Mouse (Mus musculus): Measurements from ENCODE around the gene Atf1. TPM values are rescaled to one million over a fixed set of nuclear protein-coding genes. Genes with fewer than 3 reads are reported as not detected.

Gene Atf1
- polyA plus RNA-seq, 1 experiment from 2014 or later, result 31.8 TPM

DNA sequence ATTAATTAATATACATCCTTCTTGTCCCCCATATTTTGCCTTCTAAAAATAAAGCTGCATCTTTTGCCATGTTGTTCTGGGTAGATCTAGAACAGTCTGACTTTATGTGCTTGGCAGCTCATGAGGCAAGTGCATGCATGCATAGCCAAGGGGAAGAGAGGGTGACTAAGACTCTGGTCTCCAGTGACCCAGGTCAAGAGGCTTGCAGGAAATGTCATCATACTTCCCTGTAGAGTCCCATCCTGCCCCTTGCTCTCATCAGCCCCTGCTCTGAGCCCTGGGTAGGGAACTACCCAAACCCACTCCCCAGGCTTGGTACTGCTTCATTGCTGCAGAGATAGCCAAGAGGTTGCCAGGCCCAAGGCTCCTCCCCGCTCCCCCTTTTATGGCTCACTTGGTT, 23.0 kb upstream of the Atf1 start:
- Histone ChIP-seq H3K9ac (ENCODE audit: low read length) (no peak overlapping the region), H3K4me1 (ENCODE audit: control insufficient read depth, insufficient read depth, low read length) (no peaks in the 10 kb centered on the region), H3K4me2 (no peak overlapping the region), H3K27me3 (ENCODE audit: control insufficient read depth, insufficient read depth, low read length) (no peaks in the 10 kb centered on the region), H3K9me3 (ENCODE audit: control insufficient read depth, low read length) (no peaks in the 10 kb centered on the region), H3K36me3 (ENCODE audit: control insufficient read depth, insufficient read depth, low read length) (peaks cover 7% of the 10 kb centered on the region), H3K4me3 (ENCODE audit: low read depth, low read length) (no peak overlapping the region), H3K27ac (ENCODE audit: low read depth, low read length) (no peak overlapping the region)
- no peak for DNase-seq (ENCODE audit: low spot score, missing footprints)
- ATAC-seq (ENCODE audit: low FRiP score), result no peak
- WGBS, result 97% methylated on average over 1 of the region's 1 CpGs

DNA sequence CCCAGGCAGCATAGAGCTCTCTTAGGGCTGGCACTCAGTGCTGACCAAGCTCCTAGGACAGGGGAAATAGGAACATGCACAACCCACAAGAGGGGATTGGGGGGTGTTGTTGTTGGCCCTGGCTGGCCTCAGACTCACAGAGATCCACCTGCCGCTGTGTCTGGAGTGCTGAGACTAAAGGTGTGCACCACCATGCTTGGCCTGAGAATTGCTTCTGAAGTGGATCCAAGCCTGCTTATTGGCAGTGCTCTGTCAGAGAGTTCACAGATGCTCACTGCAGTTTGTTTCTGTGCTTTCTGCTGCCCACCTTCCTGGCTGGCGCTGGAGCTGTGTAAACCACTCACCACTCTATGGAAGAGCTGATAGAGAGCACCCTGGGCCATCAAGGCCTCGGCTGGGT, 17.6 kb upstream of the Atf1 start:
- Histone ChIP-seq H3K27ac (ENCODE audit: low read depth, low read length) (no peak overlapping the region), H3K4me1 (ENCODE audit: control insufficient read depth, insufficient read depth, low read length) (no peaks in the 10 kb centered on the region), H3K36me3 (ENCODE audit: control insufficient read depth, insufficient read depth, low read length) (peaks cover 31% of the 10 kb centered on the region), H3K9ac (ENCODE audit: low read length) (no peak overlapping the region), H3K27me3 (ENCODE audit: control insufficient read depth, insufficient read depth, low read length) (no peaks in the 10 kb centered on the region), H3K9me3 (ENCODE audit: control insufficient read depth, low read length) (no peaks in the 10 kb centered on the region), H3K4me2 (no peak overlapping the region), H3K4me3 (ENCODE audit: low read depth, low read length) (no peak overlapping the region)
- DNase-seq (ENCODE audit: low spot score, missing footprints), result no peak
- 96% methylated on average over 3 of the region's 3 CpGs for WGBS
- ATAC-seq (ENCODE audit: low FRiP score), result no peak

DNA sequence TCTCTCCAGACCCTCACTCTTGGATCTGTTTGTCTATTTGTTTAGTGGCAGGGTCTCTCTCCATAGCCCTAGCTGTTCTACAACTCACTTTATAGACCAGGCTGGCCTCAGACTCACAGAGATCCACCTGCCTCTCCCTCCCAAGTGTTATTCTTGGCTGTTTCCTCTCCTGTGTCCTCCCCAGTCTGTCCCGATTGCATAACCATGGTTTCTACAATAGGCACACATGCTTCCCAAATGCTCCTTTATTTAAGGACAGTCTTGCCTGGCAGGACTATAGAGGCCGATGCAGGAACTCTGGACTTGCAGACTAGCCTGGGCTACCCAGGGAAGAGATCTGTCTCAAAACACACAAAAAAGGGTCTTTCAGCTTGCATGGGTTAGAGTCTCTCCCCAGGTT, 14.3 kb upstream of the Atf1 start:
- H3K9me3 ChIP-seq (ENCODE audit: control insufficient read depth, low read length), result no peaks in the 10 kb centered on the region
- H3K36me3 ChIP-seq (ENCODE audit: control insufficient read depth, insufficient read depth, low read length), result peaks cover 26% of the 10 kb centered on the region
- H3K27me3 ChIP-seq (ENCODE audit: control insufficient read depth, insufficient read depth, low read length), result no peaks in the 10 kb centered on the region
- no peaks in the 10 kb centered on the region for H3K4me1 ChIP-seq (ENCODE audit: control insufficient read depth, insufficient read depth, low read length)
- ATAC-seq (ENCODE audit: low FRiP score) (no peak), DNase-seq (ENCODE audit: low spot score, missing footprints) (no peak)
- no peak overlapping the region for H3K4me2 ChIP-seq
- H3K4me3 ChIP-seq (ENCODE audit: low read depth, low read length), result no peak overlapping the region
- 86% methylated on average over 2 of the region's 2 CpGs for WGBS
- H3K27ac ChIP-seq (ENCODE audit: low read depth, low read length), result no peak overlapping the region
- no peak overlapping the region for H3K9ac ChIP-seq (ENCODE audit: low read length)

DNA sequence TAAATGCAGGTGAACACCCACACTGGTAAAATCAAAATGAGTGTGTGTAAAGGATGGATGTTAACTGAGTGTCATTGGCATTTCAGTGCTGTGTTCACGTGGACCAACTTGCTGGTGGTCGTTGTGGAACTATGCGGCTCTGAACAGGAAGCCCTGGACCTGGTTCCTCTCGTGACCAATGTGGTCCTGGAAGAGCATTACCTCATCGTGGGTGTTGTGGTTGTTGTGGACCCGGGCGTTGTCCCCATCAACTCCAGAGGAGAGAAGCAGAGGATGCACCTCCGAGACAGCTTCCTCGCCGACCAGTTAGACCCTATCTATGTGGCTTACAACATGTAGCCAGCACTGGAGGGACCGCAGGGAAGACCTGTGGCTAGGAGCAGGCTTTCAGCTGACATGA, 12.5 kb upstream of the Atf1 start:
- Histone ChIP-seq H3K4me3 (ENCODE audit: low read depth, low read length) (no peak overlapping the region), H3K4me2 (no peak overlapping the region), H3K9ac (ENCODE audit: low read length) (no peak overlapping the region), H3K27ac (ENCODE audit: low read depth, low read length) (no peak overlapping the region), H3K36me3 (ENCODE audit: control insufficient read depth, insufficient read depth, low read length) (peaks cover 24% of the 10 kb centered on the region), H3K27me3 (ENCODE audit: control insufficient read depth, insufficient read depth, low read length) (no peaks in the 10 kb centered on the region), H3K9me3 (ENCODE audit: control insufficient read depth, low read length) (no peaks in the 10 kb centered on the region), H3K4me1 (ENCODE audit: control insufficient read depth, insufficient read depth, low read length) (no peaks in the 10 kb centered on the region)
- ATAC-seq (ENCODE audit: low FRiP score), result no peak
- no peak for DNase-seq (ENCODE audit: low spot score, missing footprints)
- 95% methylated on average over 11 of the region's 11 CpGs for WGBS

DNA sequence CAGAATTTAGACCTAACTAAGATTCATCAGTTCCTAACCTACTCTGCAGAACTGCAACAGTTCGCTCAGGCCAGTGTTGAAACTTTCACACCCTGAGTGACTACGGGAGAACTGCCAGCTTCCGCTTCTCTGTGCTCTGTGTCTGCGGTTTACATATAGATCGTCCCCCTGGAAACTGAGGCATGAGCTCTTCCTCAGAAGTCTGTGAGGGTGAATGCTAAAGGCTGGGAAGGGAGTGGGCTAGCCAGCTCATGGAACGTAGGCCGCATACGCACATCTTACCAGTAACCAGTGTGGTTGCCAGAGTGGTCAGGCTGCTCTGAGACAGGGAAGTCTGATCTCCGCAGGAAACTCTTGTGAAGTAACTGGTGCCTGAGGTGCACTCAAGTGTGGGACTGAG, 11.4 kb upstream of the Atf1 start:
- Histone ChIP-seq H3K9ac (ENCODE audit: low read length) (no peak overlapping the region), H3K9me3 (ENCODE audit: control insufficient read depth, low read length) (no peaks in the 10 kb centered on the region), H3K27me3 (ENCODE audit: control insufficient read depth, insufficient read depth, low read length) (no peaks in the 10 kb centered on the region), H3K4me3 (ENCODE audit: low read depth, low read length) (no peak overlapping the region), H3K27ac (ENCODE audit: low read depth, low read length) (no peak overlapping the region), H3K36me3 (ENCODE audit: control insufficient read depth, insufficient read depth, low read length) (peaks cover 16% of the 10 kb centered on the region), H3K4me1 (ENCODE audit: control insufficient read depth, insufficient read depth, low read length) (no peaks in the 10 kb centered on the region), H3K4me2 (no peak overlapping the region)
- WGBS, result 91% methylated on average over 9 of the region's 9 CpGs
- DNase-seq (ENCODE audit: low spot score, missing footprints), result no peak
- ATAC-seq (ENCODE audit: low FRiP score), result no peak

DNA sequence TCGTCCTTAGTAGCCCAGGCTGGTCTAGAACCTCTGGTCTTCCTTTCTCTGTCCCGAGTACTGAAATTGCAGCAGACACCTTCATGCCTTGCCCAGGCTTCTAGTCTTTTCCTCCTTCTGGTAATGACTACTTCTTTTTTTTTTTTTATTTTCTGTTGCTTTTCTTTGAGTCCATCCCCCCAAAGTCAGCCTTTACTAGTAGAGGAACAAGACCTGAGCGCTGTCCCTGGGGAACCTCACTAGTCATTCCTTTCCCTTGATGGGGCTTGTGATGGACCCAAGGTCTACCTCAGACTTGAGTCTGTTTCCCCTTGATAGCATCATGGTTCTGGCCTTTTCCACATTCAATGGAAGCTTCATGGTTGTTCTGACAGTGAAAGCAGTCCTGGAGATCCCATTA, 9.6 kb upstream of the Atf1 start:
- WGBS, result 91% methylated on average over 3 of the region's 3 CpGs
- no peak overlapping the region for H3K27ac ChIP-seq (ENCODE audit: low read depth, low read length)
- H3K4me2 ChIP-seq, result no peak overlapping the region
- peaks cover 4% of the 10 kb centered on the region; the same call in 1 of the 2 replicates for H3K36me3 ChIP-seq (ENCODE audit: control insufficient read depth, insufficient read depth, low read length)
- H3K9me3 ChIP-seq (ENCODE audit: control insufficient read depth, low read length), result peaks cover 2% of the 10 kb centered on the region; the same call in 1 of the 2 replicates
- H3K27me3 ChIP-seq (ENCODE audit: control insufficient read depth, insufficient read depth, low read length), result no peaks in the 10 kb centered on the region
- ATAC-seq (ENCODE audit: low FRiP score) (no peak), DNase-seq (ENCODE audit: low spot score, missing footprints) (no peak)
- no peak overlapping the region for H3K4me3 ChIP-seq (ENCODE audit: low read depth, low read length)
- H3K4me1 ChIP-seq (ENCODE audit: control insufficient read depth, insufficient read depth, low read length), result no peaks in the 10 kb centered on the region
- no peak overlapping the region for H3K9ac ChIP-seq (ENCODE audit: low read length)

DNA sequence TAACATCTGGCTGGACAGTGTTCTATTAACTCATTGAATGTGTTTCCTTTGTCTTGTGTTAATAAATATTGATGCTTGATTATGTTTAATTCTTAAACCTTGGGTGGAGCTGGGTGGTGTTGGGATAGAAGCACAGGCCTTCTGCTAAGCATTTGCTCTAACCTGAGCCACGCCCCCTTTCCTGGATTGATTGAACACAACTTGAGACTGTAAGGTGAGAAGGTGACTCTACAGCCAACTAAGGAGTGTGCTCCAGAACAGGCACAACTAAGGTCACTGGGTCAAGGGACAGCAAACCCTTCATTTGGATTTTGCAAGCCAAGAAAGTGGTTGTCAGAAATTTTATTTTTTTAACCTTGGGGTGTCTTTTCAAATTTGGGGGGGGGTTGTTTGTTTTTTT, 8.2 kb upstream of the Atf1 start:
- 88% methylated on average over 1 of the region's 1 CpGs for WGBS
- DNase-seq (ENCODE audit: low spot score, missing footprints) (no peak), ATAC-seq (ENCODE audit: low FRiP score) (no peak)
- H3K9ac ChIP-seq (ENCODE audit: low read length), result no peak overlapping the region
- no peak overlapping the region for H3K4me3 ChIP-seq (ENCODE audit: low read depth, low read length)
- peaks cover 4% of the 10 kb centered on the region; the same call in 1 of the 2 replicates for H3K9me3 ChIP-seq (ENCODE audit: control insufficient read depth, low read length)
- H3K36me3 ChIP-seq (ENCODE audit: control insufficient read depth, insufficient read depth, low read length), result no peaks in the 10 kb centered on the region
- no peak overlapping the region for H3K4me2 ChIP-seq
- H3K4me1 ChIP-seq (ENCODE audit: control insufficient read depth, insufficient read depth, low read length), result no peaks in the 10 kb centered on the region
- no peaks in the 10 kb centered on the region for H3K27me3 ChIP-seq (ENCODE audit: control insufficient read depth, insufficient read depth, low read length)
- H3K27ac ChIP-seq (ENCODE audit: low read depth, low read length), result no peak overlapping the region

DNA sequence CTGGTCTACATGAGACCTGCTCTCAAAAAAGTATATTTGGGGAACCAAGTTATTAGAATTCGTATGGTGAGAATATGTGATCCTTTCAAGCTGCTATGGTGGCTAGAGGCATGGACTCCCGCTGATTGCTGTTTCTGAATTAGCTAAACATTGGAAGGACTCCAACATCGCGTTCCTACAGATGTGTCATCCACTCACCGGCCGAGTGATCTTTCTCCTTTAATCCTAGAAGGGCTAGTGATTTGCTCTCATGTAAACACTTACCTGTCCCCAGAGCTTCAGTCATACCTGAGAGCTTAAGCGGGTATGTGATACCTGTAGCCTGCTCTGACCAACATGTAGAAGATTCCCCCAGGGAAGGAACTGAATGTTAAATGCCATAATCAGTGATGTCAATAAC, 6.7 kb upstream of the Atf1 start:
- Histone ChIP-seq H3K9me3 (ENCODE audit: control insufficient read depth, low read length) (peaks cover 4% of the 10 kb centered on the region; the same call in 1 of the 2 replicates), H3K4me2 (no peak overlapping the region), H3K4me1 (ENCODE audit: control insufficient read depth, insufficient read depth, low read length) (no peaks in the 10 kb centered on the region), H3K27me3 (ENCODE audit: control insufficient read depth, insufficient read depth, low read length) (no peaks in the 10 kb centered on the region), H3K36me3 (ENCODE audit: control insufficient read depth, insufficient read depth, low read length) (no peaks in the 10 kb centered on the region), H3K4me3 (ENCODE audit: low read depth, low read length) (no peak overlapping the region), H3K9ac (ENCODE audit: low read length) (no peak overlapping the region), H3K27ac (ENCODE audit: low read depth, low read length) (no peak overlapping the region)
- no peak for ATAC-seq (ENCODE audit: low FRiP score)
- WGBS, result 92% methylated on average over 7 of the region's 7 CpGs
- no peak for DNase-seq (ENCODE audit: low spot score, missing footprints)

DNA sequence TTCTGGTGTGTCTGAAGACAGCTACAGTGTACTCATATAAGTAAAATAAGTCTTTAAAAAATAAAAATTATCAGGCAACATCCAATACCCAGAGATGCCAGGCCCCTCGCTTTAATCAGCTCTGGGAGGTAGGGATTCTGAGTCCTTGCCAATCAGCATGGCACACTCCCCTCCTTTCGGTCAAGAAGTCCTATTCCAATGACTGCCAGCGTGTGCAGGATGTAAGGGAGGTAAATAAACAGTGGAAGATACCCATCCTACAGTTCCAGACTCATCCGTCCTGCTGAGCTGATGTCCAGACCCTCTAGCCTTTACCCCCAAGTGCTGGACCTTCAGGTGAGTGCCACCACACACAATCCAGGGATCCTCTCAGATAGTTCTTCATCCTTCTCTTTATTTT, 2.2 kb upstream of the Atf1 start:
- DNase-seq (ENCODE audit: low spot score, missing footprints) (no peak), ATAC-seq (ENCODE audit: low FRiP score) (no peak)
- Histone ChIP-seq H3K4me2 (no peak overlapping the region), H3K27ac (ENCODE audit: low read depth, low read length) (no peak overlapping the region), H3K4me3 (ENCODE audit: low read depth, low read length) (no peak overlapping the region), H3K9ac (ENCODE audit: low read length) (no peak overlapping the region), H3K36me3 (ENCODE audit: control insufficient read depth, insufficient read depth, low read length) (no peaks in the 10 kb centered on the region), H3K4me1 (ENCODE audit: control insufficient read depth, insufficient read depth, low read length) (peaks cover 9% of the 10 kb centered on the region), H3K9me3 (ENCODE audit: control insufficient read depth, low read length) (peaks cover 4% of the 10 kb centered on the region; the same call in 1 of the 2 replicates), H3K27me3 (ENCODE audit: control insufficient read depth, insufficient read depth, low read length) (no peaks in the 10 kb centered on the region)
- WGBS, result 97% methylated on average over 4 of the region's 4 CpGs

DNA sequence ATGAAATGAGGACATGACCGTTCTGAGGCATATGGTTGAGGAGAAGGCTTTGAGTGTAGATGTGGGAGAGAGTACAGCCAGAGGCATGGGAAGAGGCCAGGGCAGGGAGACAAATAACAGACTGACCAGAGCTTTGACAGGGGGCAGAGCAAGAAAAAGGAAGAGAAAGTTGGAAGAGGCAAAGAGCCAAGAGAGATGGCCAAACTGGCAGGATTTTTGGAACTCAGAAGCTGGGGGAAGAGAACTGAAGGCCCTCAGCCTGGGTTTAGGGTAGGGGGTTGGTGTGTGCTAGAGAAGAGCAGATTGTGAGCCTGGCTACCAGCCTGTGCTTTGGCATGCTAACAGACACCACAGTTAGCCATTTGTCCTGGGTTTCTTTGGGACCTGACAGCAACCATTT, 1.7 kb upstream of the Atf1 start:
- H3K4me2 ChIP-seq, result no peak overlapping the region
- DNase-seq (ENCODE audit: low spot score, missing footprints) (no peak), ATAC-seq (ENCODE audit: low FRiP score) (no peak)
- WGBS, result 94% methylated on average over 1 of the region's 1 CpGs
- H3K4me1 ChIP-seq (ENCODE audit: control insufficient read depth, insufficient read depth, low read length), result peaks cover 9% of the 10 kb centered on the region
- H3K9ac ChIP-seq (ENCODE audit: low read length), result no peak overlapping the region
- H3K27me3 ChIP-seq (ENCODE audit: control insufficient read depth, insufficient read depth, low read length), result no peaks in the 10 kb centered on the region
- H3K9me3 ChIP-seq (ENCODE audit: control insufficient read depth, low read length), result peaks cover 4% of the 10 kb centered on the region; the same call in 1 of the 2 replicates
- H3K27ac ChIP-seq (ENCODE audit: low read depth, low read length), result no peak overlapping the region
- H3K4me3 ChIP-seq (ENCODE audit: low read depth, low read length), result no peak overlapping the region
- H3K36me3 ChIP-seq (ENCODE audit: control insufficient read depth, insufficient read depth, low read length), result no peaks in the 10 kb centered on the region

Data from midbrain, embryonic 11.5 days (tissue).